Mouse (Mus musculus): ENCODE measurements at regions not wholly inside any gene's neighbourhood (a gene's known extent, or its start where the extent isn't known, plus 50 kb on each side); places are given as distances from the start of the nearest gene placed in this dataset.
A peak's percentile ranks its signal among the peaks of the same experiment; 100 is the strongest.

DNA sequence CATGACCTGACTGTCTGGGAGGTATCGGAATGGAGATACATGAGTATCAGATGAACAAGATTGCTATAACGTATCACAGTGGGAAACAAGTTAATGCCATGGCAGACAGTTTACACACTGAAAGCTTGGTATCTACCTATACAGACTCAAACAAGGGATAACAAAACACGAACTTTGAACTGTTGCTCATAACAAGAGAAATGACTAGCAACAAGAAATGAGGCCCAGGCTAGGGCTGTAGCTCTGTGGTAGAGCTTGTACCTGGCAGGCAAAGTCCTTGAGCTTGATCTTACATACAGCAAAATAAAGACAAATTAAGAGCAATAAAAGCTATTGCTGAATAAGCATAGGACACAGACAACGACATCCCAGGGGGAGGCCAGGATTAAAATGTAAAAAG is 172.4 kb upstream of the Pln start:
- no peak for ATAC-seq (ENCODE audit: low TSS enrichment)

DNA sequence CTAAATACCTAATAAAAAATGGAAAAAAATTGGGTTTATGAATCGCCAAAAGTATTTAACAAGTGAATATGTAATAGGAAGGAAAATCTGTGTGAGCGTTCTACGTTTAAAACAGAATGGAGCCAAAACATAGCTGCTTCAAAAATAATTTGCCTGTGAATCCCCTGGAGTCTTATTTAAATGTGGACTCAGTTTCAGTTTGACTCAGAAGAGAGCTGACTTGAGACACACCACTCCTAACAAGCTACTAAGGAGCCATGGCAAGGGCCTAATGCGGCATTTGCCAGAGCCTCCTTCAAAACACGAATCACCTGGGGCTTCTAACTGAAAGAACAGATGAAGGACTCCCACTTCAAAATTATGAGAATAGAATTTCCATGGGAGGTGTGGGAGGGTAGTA is 169.7 kb upstream of the Pln start:
- no peak for ATAC-seq (ENCODE audit: low TSS enrichment)

- ATAC-seq (ENCODE audit: low TSS enrichment), result no peak
These were observed 163.4 kb upstream of the Pln start for GRCm38 (mm10) chr10:53174038-53174564.

- no peak for ATAC-seq (ENCODE audit: low TSS enrichment)
These were observed 161.5 kb upstream of the Pln start for GRCm38 (mm10) chr10:53175946-53176345.

GRCm38 (mm10) chr10:53178561-53178960 is 158.9 kb upstream of the Pln start:
- no peak for ATAC-seq (ENCODE audit: low TSS enrichment)

- no peak for ATAC-seq (ENCODE audit: low TSS enrichment)
These were observed 158.4 kb upstream of the Pln start for GRCm38 (mm10) chr10:53179109-53179508.

GRCm38 (mm10) chr10:53180751-53181151 is 156.7 kb upstream of the Pln start:
- peak; percentile 88 for ATAC-seq (ENCODE audit: low TSS enrichment)

DNA sequence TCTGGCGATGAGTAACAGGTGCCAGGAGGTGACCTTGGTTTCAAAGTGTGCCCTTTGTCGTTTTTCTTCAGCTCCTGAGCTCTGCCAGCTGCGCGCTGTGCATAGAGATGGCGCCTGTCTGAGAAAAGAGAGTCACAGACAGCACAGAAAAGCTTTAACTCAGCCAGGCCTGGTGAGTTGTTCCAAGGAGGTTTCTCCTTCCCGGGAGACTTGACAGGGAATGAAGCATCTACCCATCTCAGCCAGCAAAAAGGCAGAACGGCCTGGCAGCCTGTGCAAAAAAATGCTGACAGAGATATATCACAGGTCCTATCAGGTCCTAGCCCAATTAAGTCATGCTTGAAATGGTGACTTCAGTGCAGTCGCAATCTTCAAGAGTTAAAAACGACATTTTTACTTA is 156.1 kb upstream of the Pln start:
- ATAC-seq (ENCODE audit: low TSS enrichment), result peak; percentile 87

GRCm38 (mm10) chr10:53208466-53208865 is 129.0 kb upstream of the Pln start:
- no peak for ATAC-seq (ENCODE audit: low TSS enrichment)

- no peak for ATAC-seq (ENCODE audit: low TSS enrichment)
These were observed 127.6 kb upstream of the Pln start for GRCm38 (mm10) chr10:53209916-53210315.
